Comparison of ENCODE assay signal across 8 mouse cellular contexts in the genomic region with DNA sequence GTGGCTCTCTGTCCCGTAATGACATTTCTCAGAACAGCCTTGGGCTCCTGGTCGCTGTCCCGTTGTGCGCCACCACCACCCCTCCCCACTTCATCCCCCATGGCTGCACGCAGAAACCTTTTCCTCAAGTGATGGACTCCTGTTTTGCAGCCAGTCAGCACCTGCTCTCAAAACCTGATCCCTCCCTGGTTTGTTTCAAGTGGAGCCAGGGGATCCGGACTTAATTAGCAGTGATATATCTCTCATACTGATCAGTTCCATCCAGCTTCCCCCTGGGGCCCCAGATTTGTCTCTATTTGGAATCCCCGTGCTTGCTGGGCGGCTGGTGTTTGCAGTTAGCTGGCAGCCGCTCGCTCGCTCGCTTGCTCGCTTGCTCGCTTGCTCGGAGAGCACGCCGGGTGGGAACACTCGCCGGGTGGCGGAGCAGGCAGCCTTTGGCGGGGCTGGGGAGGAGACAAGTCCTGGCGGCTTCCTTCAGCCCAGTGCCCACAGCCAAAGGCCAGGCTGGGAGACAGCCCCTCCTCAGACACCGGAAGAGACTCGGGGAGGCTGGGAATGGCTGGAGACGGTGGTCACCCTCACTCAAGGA.
DNase-seq lines count a peak whose midpoint lies in the region; ATAC-seq and TF ChIP-seq lines count a peak whose summit lies in the region.

No protein-coding gene starts in this region.

- peak; percentile 29 to 30 for DNase-seq in left cerebral cortex, adult 2 months (ENCODE audit: extremely low spot score in 1 of 2, low spot score in 2 of 2)
- DNase-seq in left cerebral cortex, adult 11 months (ENCODE audit: low spot score): no peak
- peak; percentile 58 to 64 for DNase-seq in cerebellum, postnatal 25 days
- peak; percentile 8 for DNase-seq in heart, adult 8-10 months (ENCODE audit: low spot score)
- peak; percentile 4 for DNase-seq in kidney, adult 9 months
- DNase-seq in liver, embryonic 13.5 days: no peak
- DNase-seq in yolk sac, embryonic 10.5 days (ENCODE audit: low spot score): peak; percentile 39

- no peak for ATAC-seq in liver, embryonic 13.5 days (ENCODE audit: low read depth)
- peak; percentile 88 for ATAC-seq in neural tube, embryonic 13.5 days (ENCODE audit: low read depth)

- intact Hi-C loops in left cerebral cortex, adult 2 months (cut with DNase I): no loop called here

- peak overlapping the region; percentile 53; the same call in 1 of the 2 replicates for H3K27ac ChIP-seq in left cerebral cortex, adult 2 months
- no peak overlapping the region for H3K27ac ChIP-seq in liver, embryonic 13.5 days
- H3K27ac ChIP-seq in neural tube, embryonic 13.5 days (replicated peaks): peak overlapping the region; percentile 86

- no peak overlapping the region for H3K9ac ChIP-seq in liver, embryonic 13.5 days
- H3K9ac ChIP-seq in neural tube, embryonic 13.5 days: peak overlapping the region; percentile 70

- peak overlapping the region; percentile 39 for H3K4me3 ChIP-seq in left cerebral cortex, adult 2 months
- peak overlapping the region; percentile 32 for H3K4me3 ChIP-seq in liver, embryonic 13.5 days (replicated peaks)
- H3K4me3 ChIP-seq in neural tube, embryonic 13.5 days: peak overlapping the region; percentile 39

- H3K4me1 ChIP-seq in liver, embryonic 13.5 days (replicated peaks): no peaks in the 10 kb centered on the region
- H3K4me1 ChIP-seq in neural tube, embryonic 13.5 days (replicated peaks): peaks cover 21% of the 10 kb centered on the region

- H3K36me3 ChIP-seq in liver, embryonic 13.5 days: no peaks in the 10 kb centered on the region
- H3K36me3 ChIP-seq in neural tube, embryonic 13.5 days: no peaks in the 10 kb centered on the region

- peaks cover 6% of the 10 kb centered on the region; the same call in 1 of the 2 replicates for H3K27me3 ChIP-seq in liver, embryonic 13.5 days
- H3K27me3 ChIP-seq in neural tube, embryonic 13.5 days: peaks cover 16% of the 10 kb centered on the region

- no peaks in the 10 kb centered on the region for H3K9me3 ChIP-seq in liver, embryonic 13.5 days (replicated peaks)
- H3K9me3 ChIP-seq in neural tube, embryonic 13.5 days: no peaks in the 10 kb centered on the region

- peak overlapping the region; percentile 59 for H3K4me2 ChIP-seq in liver, embryonic 13.5 days
- peak overlapping the region; percentile 68 for H3K4me2 ChIP-seq in neural tube, embryonic 13.5 days

- no peak for TF ChIP-seq CTCF in left cerebral cortex, adult 2 months (IDR thresholded peaks at IDR 0.05)

- 3% methylated on average over 25 of the region's 25 CpGs for WGBS in liver, embryonic 13.5 days (ENCODE audit: insufficient replicate concordance)
- WGBS in neural tube, embryonic 13.5 days: 1% methylated on average over 25 of the region's 25 CpGs

Comparison
In these comparisons a context has a peak if more than half of its experiments do, and no peak if none do; other contexts are left out.
1. DNase-seq: peak in left cerebral cortex, adult 2 months (2 of 2), cerebellum, postnatal 25 days (2 of 2), heart, adult 8-10 months (single experiment), kidney, adult 9 months (single experiment) and yolk sac, embryonic 10.5 days (single experiment); none in left cerebral cortex, adult 11 months (single experiment) and liver, embryonic 13.5 days (single experiment).
2. Peak in every context shown above with its lines, with median percentiles within 50 percentile points of each other: H3K4me3 ChIP-seq.